Mouse (Mus musculus) neural tube, embryonic 11.5 days (tissue): ENCODE data around the gene Rgs17. TPM values are rescaled to one million over a fixed set of nuclear protein-coding genes. Genes with fewer than 3 reads are reported as not detected.

Source experiments
- ATAC-seq: fragments of 200-750 bp; cut with Nextera tagmentation; 2 replicates; pipeline ENCODE4 v1.8.0; 2017; ENCODE audit warnings: moderate number of reproducible peaks, mild to moderate bottlenecking, moderate TSS enrichment, moderate library complexity; ENCODE audit not compliant: insufficient read depth, low FRiP score, low TSS enrichment
- DNase-seq: peaks from one replicate; pipeline ENCODE4 v3.0.0-alpha.2; 2015; ENCODE audit warnings: low spot score
- H3K27ac ChIP-seq: fragments of 300-500 bp; sonication (generic); 2 replicates; pipeline ENCODE4 v1.5.1; 2014; ENCODE audit warnings: low read depth, mild to moderate bottlenecking, low read length
- H3K27me3 ChIP-seq: fragments of 300-500 bp; sonication (generic); 2 replicates; pipeline ENCODE4 v1.6.1; 2014; ENCODE audit warnings: mild to moderate bottlenecking, low read length, mixed read lengths; ENCODE audit not compliant: control insufficient read depth, insufficient read depth
- H3K36me3 ChIP-seq: fragments of 300-500 bp; sonication (generic); 2 replicates; pipeline ENCODE4 v1.6.1; 2014; ENCODE audit warnings: mild to moderate bottlenecking, low read length, moderate library complexity, mixed read lengths; ENCODE audit not compliant: control insufficient read depth, insufficient read depth
- H3K4me1 ChIP-seq: fragments of 300-500 bp; sonication (generic); 2 replicates; pipeline ENCODE4 v1.6.1; 2014; ENCODE audit warnings: low read length, mixed read lengths; ENCODE audit not compliant: control insufficient read depth, insufficient read depth
- H3K4me2 ChIP-seq: fragments of 300-500 bp; sonication (generic); 2 replicates; pipeline ENCODE4 v1.6.1; 2014; ENCODE audit warnings: low read depth, mild to moderate bottlenecking, moderate library complexity
- H3K4me3 ChIP-seq: fragments of 300-500 bp; sonication (generic); 2 replicates; pipeline ENCODE4 v1.5.1; 2014; ENCODE audit warnings: low read depth, low read length
- H3K9ac ChIP-seq: fragments of 300-500 bp; sonication (generic); 2 replicates; pipeline ENCODE4 v1.6.1; 2014; ENCODE audit warnings: mild to moderate bottlenecking, low read length
- H3K9me3 ChIP-seq: fragments of 300-500 bp; sonication (generic); 2 replicates; pipeline ENCODE4 v1.6.1; 2016; ENCODE audit warnings: low read length; ENCODE audit not compliant: control insufficient read depth
- WGBS: fragments of 180-500 bp; shearing (Covaris S2); extraction: QIAGEN DNeasy Blood & Tissue Kit; methylation state at CpG from one replicate; pipeline ENCODE4 v1.1.7; 2014; 5-methylcytosine and 5-hydroxymethylcytosine counted together
- polyA plus RNA-seq: library from polyadenylated mRNA; unstranded; fragments of >200 nt; fragmentation: Nextera tagmentation; extraction: Ambion mirVana; gene quantifications from 2 replicates; pipeline ENCODE4 v1.2.1, GENCODE M21; 2014

The Rgs17 gene
- polyA plus RNA-seq, 1 experiment from 2014 or later, result 3.1 TPM

GRCm38 (mm10) chr10:5900731-5901130 is 21.5 kb downstream of the Rgs17 start:
- H3K9ac ChIP-seq, result no peak overlapping the region
- no peak overlapping the region for H3K4me2 ChIP-seq
- no peaks in the 10 kb centered on the region for H3K9me3 ChIP-seq
- 87% methylated on average over 6 of the region's 6 CpGs for WGBS
- no peak overlapping the region for H3K4me3 ChIP-seq
- H3K36me3 ChIP-seq, result no peaks in the 10 kb centered on the region
- no peaks in the 10 kb centered on the region for H3K4me1 ChIP-seq
- ATAC-seq (no peak), DNase-seq (no peak)
- H3K27ac ChIP-seq, result no peak overlapping the region
- no peaks in the 10 kb centered on the region for H3K27me3 ChIP-seq

DNA sequence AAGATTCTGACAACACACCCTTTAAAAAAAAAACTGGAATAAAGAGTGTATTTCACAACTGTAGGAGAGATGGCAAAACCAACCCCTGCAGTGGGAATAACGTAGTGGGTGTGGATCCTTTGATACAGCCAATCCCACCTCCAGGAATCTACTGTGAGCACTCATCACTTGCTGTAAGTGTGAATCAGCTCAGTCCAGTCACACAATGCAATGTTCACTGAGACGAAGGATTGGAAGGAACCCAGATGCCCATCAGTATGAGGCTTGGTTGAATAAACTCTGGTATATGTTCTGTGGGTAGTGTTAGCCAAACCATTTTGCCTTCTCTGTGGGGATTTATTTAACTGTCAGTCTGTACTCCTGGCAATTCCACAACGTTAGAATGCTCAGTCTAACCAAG is 45.1 kb downstream of the Rgs17 start:
- Histone ChIP-seq H3K4me2 (no peak overlapping the region), H3K27ac (no peak overlapping the region), H3K27me3 (no peaks in the 10 kb centered on the region), H3K36me3 (no peaks in the 10 kb centered on the region), H3K9ac (no peak overlapping the region), H3K4me1 (no peaks in the 10 kb centered on the region), H3K4me3 (no peak overlapping the region), H3K9me3 (no peaks in the 10 kb centered on the region)
- no peak for ATAC-seq
- 78% methylated on average over 3 of the region's 3 CpGs for WGBS
- DNase-seq, result no peak

DNA sequence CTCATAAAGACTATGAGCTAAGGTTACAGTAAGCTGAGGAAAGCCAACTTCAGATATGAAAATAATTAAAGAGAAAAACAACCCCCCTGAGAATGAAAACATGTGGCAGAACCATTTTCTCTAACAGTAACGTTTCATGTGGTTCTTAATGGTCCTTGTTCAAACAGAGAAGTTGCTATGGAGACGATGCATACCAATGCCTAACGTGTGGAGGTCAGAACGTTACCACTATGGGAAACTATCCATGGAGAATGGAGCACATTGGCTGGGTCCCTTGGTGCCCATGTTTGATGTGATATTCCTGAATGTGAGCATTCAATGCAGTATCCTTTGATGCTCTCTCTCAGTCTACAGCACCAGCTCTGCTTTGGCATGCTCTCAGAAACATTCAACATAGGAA is 51.1 kb downstream of the Rgs17 start:
- 39% methylated on average over 4 of the region's 4 CpGs for WGBS
- Histone ChIP-seq H3K9ac (no peak overlapping the region), H3K4me2 (no peak overlapping the region), H3K27me3 (no peaks in the 10 kb centered on the region), H3K36me3 (no peaks in the 10 kb centered on the region), H3K9me3 (no peaks in the 10 kb centered on the region), H3K4me3 (no peak overlapping the region), H3K27ac (no peak overlapping the region), H3K4me1 (no peaks in the 10 kb centered on the region)
- no peak for ATAC-seq
- no peak for DNase-seq

DNA sequence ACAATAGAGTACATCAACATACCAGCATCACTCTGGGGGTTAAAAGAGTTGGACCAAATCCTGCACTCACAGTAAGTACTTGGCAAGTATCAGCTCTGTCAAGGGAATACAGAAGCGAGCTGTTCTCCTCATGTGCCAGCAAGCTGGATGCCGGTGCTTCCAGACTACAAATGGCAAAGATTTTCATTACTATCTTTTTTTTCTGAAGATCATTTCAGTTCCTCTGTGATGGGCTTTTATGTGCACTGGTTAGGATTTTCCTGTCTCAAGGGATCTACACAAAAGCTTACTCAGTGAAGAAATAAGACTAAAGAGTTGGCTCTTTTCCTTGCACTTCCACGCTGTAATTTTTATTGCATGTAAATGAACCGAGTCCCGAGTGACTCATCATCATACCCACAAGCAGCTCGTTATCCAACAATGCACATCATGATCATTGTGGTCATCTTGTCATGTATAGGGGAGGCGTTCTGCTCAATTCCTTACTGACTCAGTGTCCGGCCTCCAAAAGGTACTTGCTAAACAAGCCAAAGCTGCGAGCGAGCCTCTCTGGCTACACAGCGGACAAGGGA is 54.1 kb downstream of the Rgs17 start:
- ATAC-seq, result no peak
- no peaks in the 10 kb centered on the region for H3K27me3 ChIP-seq
- WGBS, result 84% methylated on average over 11 of the region's 11 CpGs
- DNase-seq, result no peak
- no peak overlapping the region for H3K4me2 ChIP-seq
- H3K27ac ChIP-seq, result no peak overlapping the region
- H3K4me3 ChIP-seq, result no peak overlapping the region
- H3K9ac ChIP-seq, result no peak overlapping the region
- H3K36me3 ChIP-seq, result no peaks in the 10 kb centered on the region
- no peaks in the 10 kb centered on the region for H3K9me3 ChIP-seq
- H3K4me1 ChIP-seq, result no peaks in the 10 kb centered on the region

DNA sequence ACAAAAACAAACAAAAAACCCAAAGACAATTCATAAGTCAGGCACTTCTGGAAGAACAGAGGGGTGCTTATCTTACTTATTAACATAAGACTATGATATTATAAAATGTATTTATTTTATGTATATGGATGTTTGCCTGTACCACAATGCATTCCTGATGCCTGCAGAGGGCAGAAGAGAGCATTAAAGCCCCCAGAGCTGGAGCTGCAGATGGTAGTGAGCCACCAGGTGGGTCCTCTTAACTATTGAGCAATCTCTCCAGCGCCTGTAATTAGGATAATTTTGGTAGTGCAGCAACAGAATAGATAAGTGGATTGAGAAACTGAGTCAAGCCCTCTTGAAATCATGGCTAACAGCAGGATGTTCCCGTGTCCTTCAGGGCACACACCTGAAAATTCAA is 56.2 kb downstream of the Rgs17 start:
- 52% methylated on average over 2 of the region's 2 CpGs for WGBS
- Histone ChIP-seq H3K4me3 (no peak overlapping the region), H3K36me3 (no peaks in the 10 kb centered on the region), H3K9me3 (no peaks in the 10 kb centered on the region), H3K4me1 (no peaks in the 10 kb centered on the region), H3K9ac (no peak overlapping the region), H3K27ac (no peak overlapping the region), H3K27me3 (no peaks in the 10 kb centered on the region), H3K4me2 (no peak overlapping the region)
- ATAC-seq (no peak), DNase-seq (no peak)

GRCm38 (mm10) chr10:5862669-5863068 is 59.5 kb downstream of the Rgs17 start:
- H3K4me1 ChIP-seq, result no peaks in the 10 kb centered on the region
- H3K4me2 ChIP-seq, result no peak overlapping the region
- no peak overlapping the region for H3K4me3 ChIP-seq
- no peaks in the 10 kb centered on the region for H3K27me3 ChIP-seq
- H3K36me3 ChIP-seq, result no peaks in the 10 kb centered on the region
- WGBS, result 97% methylated on average over 3 of the region's 3 CpGs
- no peak overlapping the region for H3K9ac ChIP-seq
- H3K9me3 ChIP-seq, result no peaks in the 10 kb centered on the region
- no peak overlapping the region for H3K27ac ChIP-seq
- ATAC-seq (no peak), DNase-seq (no peak)

- H3K27me3 ChIP-seq, result no peaks in the 10 kb centered on the region
- H3K27ac ChIP-seq, result no peak overlapping the region
- DNase-seq, result no peak
- no peak for ATAC-seq
- no peaks in the 10 kb centered on the region for H3K4me1 ChIP-seq
- 87% methylated on average over 3 of the region's 3 CpGs for WGBS
- H3K9ac ChIP-seq, result no peak overlapping the region
- no peak overlapping the region for H3K4me2 ChIP-seq
- no peak overlapping the region for H3K4me3 ChIP-seq
- no peaks in the 10 kb centered on the region for H3K36me3 ChIP-seq
- H3K9me3 ChIP-seq, result no peaks in the 10 kb centered on the region
Measured at GRCm38 (mm10) chr10:5860849-5861248, 61.4 kb downstream of the Rgs17 start.

GRCm38 (mm10) chr10:5859729-5860128 is 62.5 kb downstream of the Rgs17 start:
- Histone ChIP-seq H3K4me1 (no peaks in the 10 kb centered on the region), H3K9ac (no peak overlapping the region), H3K4me3 (no peak overlapping the region), H3K27me3 (no peaks in the 10 kb centered on the region), H3K36me3 (no peaks in the 10 kb centered on the region), H3K9me3 (no peaks in the 10 kb centered on the region), H3K4me2 (no peak overlapping the region), H3K27ac (no peak overlapping the region)
- 77% methylated on average over 4 of the region's 4 CpGs for WGBS
- no peak for ATAC-seq
- DNase-seq, result no peak

DNA sequence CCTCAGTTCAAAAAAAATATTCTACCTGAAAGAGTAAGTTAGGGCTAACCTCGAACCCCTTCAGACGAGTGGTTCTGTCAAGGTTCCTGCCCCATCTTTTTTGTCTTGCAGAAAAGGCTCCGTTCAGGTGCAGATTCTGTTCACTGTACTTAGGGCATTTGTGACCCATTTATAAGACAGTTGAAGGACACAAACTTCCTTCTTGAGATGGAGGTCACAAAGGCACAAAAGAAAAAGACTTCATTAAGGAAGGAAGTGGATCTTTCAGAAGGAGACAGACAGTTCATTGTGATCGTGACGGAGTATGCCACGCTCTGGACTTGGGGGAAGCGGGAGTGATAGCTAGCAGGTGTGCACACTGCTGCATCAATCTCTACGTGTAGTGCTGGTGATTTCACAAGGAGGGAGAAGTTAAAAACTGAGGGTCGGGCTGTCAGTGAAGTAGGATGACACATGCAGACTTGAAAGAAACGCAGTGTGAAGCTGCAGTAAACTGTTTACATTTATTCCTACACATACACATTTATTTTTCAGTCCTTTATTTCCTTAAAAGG is 64.1 kb downstream of the Rgs17 start:
- 73% methylated on average over 10 of the region's 10 CpGs for WGBS
- Histone ChIP-seq H3K9me3 (no peaks in the 10 kb centered on the region), H3K4me2 (no peak overlapping the region), H3K27ac (no peak overlapping the region), H3K36me3 (no peaks in the 10 kb centered on the region), H3K4me3 (no peak overlapping the region), H3K4me1 (no peaks in the 10 kb centered on the region), H3K9ac (no peak overlapping the region), H3K27me3 (no peaks in the 10 kb centered on the region)
- no peak for DNase-seq
- no peak for ATAC-seq
